Mouse (Mus musculus): ENCODE data around the gene Itpk1.

The Itpk1 gene

GRCm38 (mm10) chr12:102689773-102690563, 14.8 kb downstream of the Itpk1 start:
- DNase-seq (ENCODE audit: low spot score) = no peak

DNA sequence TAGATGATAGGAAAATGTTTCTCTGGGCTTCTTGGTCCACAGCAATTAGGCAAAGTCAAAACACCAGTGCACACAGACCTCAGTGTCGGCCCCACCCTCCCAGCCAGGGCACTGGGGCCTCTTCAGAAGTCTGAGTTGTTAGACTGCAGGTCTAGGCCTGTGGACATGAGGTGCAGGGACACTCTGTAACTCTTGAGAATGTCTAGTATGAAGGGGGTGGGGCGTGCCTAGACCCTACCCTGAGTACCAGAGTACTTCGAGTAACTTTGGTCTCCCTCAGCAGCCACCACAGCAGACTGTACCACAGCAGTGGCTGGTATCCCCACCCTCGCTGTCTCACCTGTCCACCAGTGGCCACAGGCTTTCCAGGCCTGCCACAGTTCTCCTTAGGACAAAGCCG, 18.4 kb downstream of the Itpk1 start:
- no peak for DNase-seq (ENCODE audit: low spot score)

- no peak for DNase-seq (ENCODE audit: low spot score)
Measured at GRCm38 (mm10) chr12:102685523-102685931, 19.2 kb downstream of the Itpk1 start.

DNA sequence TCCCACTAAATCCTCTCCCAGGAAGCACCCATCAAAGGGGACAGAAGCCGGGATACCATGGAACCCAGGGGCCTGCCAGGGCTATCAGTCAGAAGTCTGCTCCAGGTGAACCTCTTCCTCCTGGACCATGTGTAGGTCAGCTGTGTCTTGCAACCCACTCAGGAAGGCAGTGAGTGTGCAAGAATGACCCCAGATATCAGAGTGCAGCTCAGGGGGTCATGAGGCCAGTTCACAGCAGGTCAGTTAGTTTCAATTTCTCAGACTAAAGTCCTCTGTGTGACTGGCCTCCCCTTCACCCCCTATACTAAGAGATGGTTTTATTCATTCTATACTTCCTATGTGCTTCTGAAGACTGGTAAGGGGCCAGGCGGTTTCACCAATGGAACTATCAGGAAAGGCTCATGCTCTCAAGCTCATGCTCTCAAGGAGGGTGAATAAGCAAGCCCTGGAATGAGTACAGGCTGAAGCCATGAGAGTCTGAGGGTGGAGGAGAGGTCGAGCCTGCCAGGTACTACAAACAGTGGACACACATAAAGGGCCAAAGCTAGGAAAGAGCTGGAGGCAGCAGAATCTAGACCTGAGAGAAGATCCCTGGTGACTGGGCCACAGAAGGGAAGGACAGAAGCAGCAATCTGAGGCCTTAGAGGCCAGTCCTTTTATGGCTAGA, 19.9 kb downstream of the Itpk1 start:
- DNase-seq (ENCODE audit: low spot score) = no peak

DNA sequence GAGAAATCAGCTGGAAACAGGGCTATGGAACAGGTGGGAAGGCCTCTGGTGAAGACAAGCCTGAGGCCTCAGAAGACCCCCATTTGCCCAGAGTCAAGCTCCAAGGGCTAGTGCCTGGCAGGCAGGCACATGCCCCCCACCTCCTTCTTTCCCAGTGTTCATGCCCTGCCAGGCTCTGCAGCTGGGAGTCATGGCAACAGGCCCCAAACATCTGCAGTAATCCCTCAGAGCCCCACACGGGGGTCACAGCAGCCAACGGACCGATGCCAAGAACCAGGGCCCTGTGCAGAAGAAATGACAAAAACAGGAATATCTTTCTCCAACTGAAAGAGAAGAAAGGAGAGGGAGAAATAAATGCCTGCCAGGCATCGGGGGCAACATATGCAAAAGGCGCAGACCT, 20.8 kb downstream of the Itpk1 start:
- DNase-seq (ENCODE audit: low spot score) = no peak

GRCm38 (mm10) chr12:102683438-102683837, 21.3 kb downstream of the Itpk1 start:
- no peak for DNase-seq (ENCODE audit: low spot score)

- DNase-seq (ENCODE audit: low spot score) = no peak
Measured at GRCm38 (mm10) chr12:102682722-102683299, 21.9 kb downstream of the Itpk1 start.

GRCm38 (mm10) chr12:102682085-102682484, 22.6 kb downstream of the Itpk1 start:
- DNase-seq (ENCODE audit: low spot score) = no peak

GRCm38 (mm10) chr12:102681590-102681989, 23.1 kb downstream of the Itpk1 start:
- DNase-seq (ENCODE audit: low spot score) = no peak

DNA sequence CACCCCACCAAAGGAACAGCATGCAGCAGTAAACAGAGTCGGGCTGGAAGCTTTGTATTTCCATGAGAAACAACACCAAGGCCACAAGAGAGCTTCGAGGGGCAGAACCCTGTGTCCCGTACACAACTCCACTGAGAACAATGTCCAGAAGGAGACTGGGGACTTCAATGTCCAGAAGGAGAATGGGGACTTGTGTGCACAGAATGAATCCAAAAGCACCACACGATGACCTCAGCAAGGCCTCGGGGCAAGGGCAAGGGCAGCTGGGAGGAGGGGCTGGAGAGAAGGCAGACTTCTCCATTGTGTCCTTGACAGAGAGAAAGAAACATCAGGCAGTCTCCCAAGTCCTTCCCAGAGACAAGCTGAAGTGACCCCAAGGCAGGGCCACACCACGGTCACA, 25.9 kb downstream of the Itpk1 start:
- DNase-seq (ENCODE audit: low spot score) = no peak

DNA sequence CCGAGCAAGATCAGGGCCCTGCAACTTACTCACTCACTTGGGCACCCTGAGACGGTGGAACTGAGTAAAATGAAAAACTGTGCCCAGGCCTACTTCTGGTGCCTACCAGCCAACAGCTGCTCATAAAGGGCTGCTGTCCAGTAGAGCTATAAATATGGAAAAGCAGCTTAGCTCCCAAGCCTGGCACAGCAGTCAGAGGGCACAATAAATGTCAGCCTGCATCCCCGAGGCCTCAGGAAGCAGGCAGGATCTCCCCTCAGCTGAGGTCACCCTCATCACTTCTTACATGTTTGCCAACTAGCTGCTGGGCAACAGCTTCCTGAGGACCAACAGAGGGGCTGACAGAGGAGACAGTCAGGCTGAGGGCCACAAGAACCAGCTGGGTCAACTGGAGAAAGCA, 27.6 kb downstream of the Itpk1 start:
- no peak for DNase-seq (ENCODE audit: low spot score)

GRCm38 (mm10) chr12:102674556-102674955, 30.2 kb downstream of the Itpk1 start:
- DNase-seq (ENCODE audit: low spot score) = no peak

DNA sequence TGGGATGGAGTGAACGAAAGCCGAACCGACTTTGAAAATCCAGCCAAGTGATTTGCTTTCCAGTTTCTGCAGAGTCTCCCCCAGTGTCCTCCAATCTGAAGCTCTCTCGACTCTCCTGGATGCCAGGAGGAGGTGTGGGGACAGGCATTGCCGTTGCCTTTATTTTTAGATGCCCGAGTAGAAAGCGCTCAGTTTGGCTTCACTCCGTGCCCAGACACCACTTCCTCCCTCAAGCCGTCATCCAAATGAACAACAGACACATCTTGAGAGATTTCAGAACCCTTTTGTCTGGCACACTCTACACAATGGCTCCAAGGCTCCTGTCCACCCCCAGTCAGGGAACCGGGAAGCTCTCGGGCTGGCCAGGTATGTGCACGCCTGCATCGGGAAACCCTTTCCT, 30.6 kb downstream of the Itpk1 start:
- DNase-seq (ENCODE audit: low spot score) = no peak

- no peak for DNase-seq (ENCODE audit: low spot score)
Measured at GRCm38 (mm10) chr12:102672857-102673839, 31.6 kb downstream of the Itpk1 start.

GRCm38 (mm10) chr12:102672176-102672575, 32.6 kb downstream of the Itpk1 start:
- no peak for DNase-seq (ENCODE audit: low spot score)

GRCm38 (mm10) chr12:102670848-102671247, 33.9 kb downstream of the Itpk1 start:
- DNase-seq (ENCODE audit: low spot score) = no peak

GRCm38 (mm10) chr12:102665465-102666202, 39.1 kb downstream of the Itpk1 start:
- no peak for DNase-seq (ENCODE audit: low spot score)

GRCm38 (mm10) chr12:102664052-102664448, 40.7 kb downstream of the Itpk1 start:
- no peak for DNase-seq (ENCODE audit: low spot score)

DNA sequence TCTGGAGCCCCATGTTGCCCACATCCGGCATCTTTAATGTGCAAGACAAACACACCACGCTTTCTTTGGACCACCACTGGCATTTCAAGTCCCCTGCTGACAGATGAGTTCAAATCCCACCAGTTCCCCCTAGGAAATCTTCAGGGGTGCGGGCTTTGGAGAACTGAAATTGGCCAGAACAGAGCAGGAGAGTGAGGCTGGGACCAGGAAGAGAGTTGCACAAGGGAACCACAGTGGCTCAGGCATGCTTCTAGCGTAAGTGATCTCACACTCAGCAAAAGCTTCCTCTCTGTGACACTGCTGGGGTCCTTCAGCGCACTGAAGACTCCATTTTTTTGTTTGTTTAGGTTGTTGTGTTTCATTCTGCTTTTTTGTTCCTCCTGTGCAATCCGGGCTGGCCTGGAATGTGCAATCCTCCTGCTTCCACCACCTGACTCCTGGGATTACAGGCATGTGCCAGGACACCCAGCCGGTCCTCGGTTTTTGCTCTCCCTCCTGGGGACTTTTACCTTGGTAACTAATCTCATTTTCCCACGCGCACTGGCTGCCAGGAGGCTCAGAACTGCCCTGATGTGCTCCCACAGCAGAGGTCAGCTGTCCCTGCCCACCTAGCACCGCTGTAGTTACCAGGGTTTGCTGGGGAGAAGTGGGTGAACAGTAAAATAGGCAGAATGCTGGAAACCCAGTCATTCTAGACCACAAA, 41.2 kb downstream of the Itpk1 start:
- DNase-seq (ENCODE audit: low spot score) = no peak

- no peak for DNase-seq (ENCODE audit: low spot score)
Measured at GRCm38 (mm10) chr12:102661772-102662171, 43.0 kb downstream of the Itpk1 start.
